ENCODE assay signal across 8 mouse cellular contexts in genomic region chr10:80589127-80589878, GRCm38 (mm10). TPM values are rescaled to one million over a fixed set of nuclear protein-coding genes. Genes with fewer than 3 reads are reported as not detected.
A peak's percentile ranks its signal among the peaks of the same experiment; 100 is the strongest.
DNase-seq lines count a peak whose midpoint lies in the region; ATAC-seq and TF ChIP-seq lines count a peak whose summit lies in the region.

No protein-coding gene starts in this region.

- H3K4me1 ChIP-seq in hindbrain, embryonic 16.5 days (ENCODE audit: control insufficient read depth, insufficient read depth, low read depth, low read length): peaks cover 21% of the 10 kb centered on the region
- peaks cover 18% of the 10 kb centered on the region for H3K4me1 ChIP-seq in midbrain, embryonic 14.5 days (ENCODE audit: control insufficient read depth, insufficient read depth, low read length)

- peak overlapping the region; percentile 94 for H3K4me3 ChIP-seq in gastrocnemius, adult 2 months
- peak overlapping the region; percentile 92 for H3K4me3 ChIP-seq in hindbrain, embryonic 16.5 days (ENCODE audit: low read length)
- peak overlapping the region; percentile 94 for H3K4me3 ChIP-seq in midbrain, embryonic 14.5 days (replicated peaks; ENCODE audit: low read depth, low read length)

- no peak for DNase-seq in gastrocnemius, adult 2 months
- no peak for DNase-seq in gastrocnemius, postnatal 10 days
- peak; percentile 41 for DNase-seq in thymus, postnatal 14 days
- DNase-seq in thymus, adult 18-20 months: no peak
- DNase-seq in midbrain, embryonic 14.5 days: no peak
- no peak for DNase-seq in left cerebral cortex, postnatal 4 days

- no peak for TF ChIP-seq CTCF in gastrocnemius, adult 2 months (IDR thresholded peaks at IDR 0.05)

- peak overlapping the region; percentile 90 for H3K27ac ChIP-seq in gastrocnemius, adult 2 months
- H3K27ac ChIP-seq in hindbrain, embryonic 16.5 days (ENCODE audit: low read depth, low read length): peak overlapping the region; percentile 75
- H3K27ac ChIP-seq in midbrain, embryonic 14.5 days (replicated peaks; ENCODE audit: low read depth, low read length): 0 out of 2 replicates have a peak overlapping the region, but pooled peaks have one; percentile 71

- ATAC-seq in hindbrain, embryonic 16.5 days: no peak
- no peak for ATAC-seq in midbrain, embryonic 14.5 days (ENCODE audit: low FRiP score, low TSS enrichment)
- no peak for ATAC-seq in monocyte, adult 5-6 weeks (replicated peaks; ENCODE audit: insufficient number of reproducible peaks, low FRiP score, low TSS enrichment, poor library complexity, severe bottlenecking)

- no peaks in the 10 kb centered on the region for H3K36me3 ChIP-seq in hindbrain, embryonic 16.5 days (ENCODE audit: control insufficient read depth, insufficient read depth, low read length)
- peaks cover 17% of the 10 kb centered on the region for H3K36me3 ChIP-seq in midbrain, embryonic 14.5 days (ENCODE audit: control insufficient read depth, insufficient read depth, low read length)

- WGBS in hindbrain, embryonic 16.5 days: 20% methylated on average over 12 of the region's 12 CpGs
- 20% methylated on average over 12 of the region's 12 CpGs for WGBS in midbrain, embryonic 14.5 days

- H3K27me3 ChIP-seq in hindbrain, embryonic 16.5 days (replicated peaks; ENCODE audit: control insufficient read depth, insufficient read depth, low read length): no peaks in the 10 kb centered on the region
- H3K27me3 ChIP-seq in midbrain, embryonic 14.5 days (ENCODE audit: control insufficient read depth, insufficient read depth, low read length): no peaks in the 10 kb centered on the region

- peak overlapping the region; percentile 94 for H3K4me2 ChIP-seq in hindbrain, embryonic 16.5 days (ENCODE audit: low read length)
- peak overlapping the region; percentile 99 for H3K4me2 ChIP-seq in midbrain, embryonic 14.5 days (ENCODE audit: low read length)

- no peaks in the 10 kb centered on the region for H3K9me3 ChIP-seq in hindbrain, embryonic 16.5 days (ENCODE audit: control insufficient read depth, low read length)
- no peaks in the 10 kb centered on the region for H3K9me3 ChIP-seq in midbrain, embryonic 14.5 days (ENCODE audit: control insufficient read depth, low read length)

- intact Hi-C loops in gastrocnemius, adult 2 months (cut with DNase I): no loop called here
- intact Hi-C loops in left cerebral cortex, postnatal 4 days (cut with DNase I): no loop called here

- peak overlapping the region; percentile 92 for H3K9ac ChIP-seq in hindbrain, embryonic 16.5 days (ENCODE audit: low read depth, low read length)
- peak overlapping the region; percentile 89 for H3K9ac ChIP-seq in midbrain, embryonic 14.5 days (replicated peaks; ENCODE audit: low read length)

RNA-seq across cellular contexts. Expression of gene Abhd17a, which starts 0.8 kb away (rescaled TPM):
- 10 to 100 TPM; 60.6 to 61.7 TPM for total RNA-seq in gastrocnemius, adult 2 months (2021)
- total RNA-seq in gastrocnemius, postnatal 10 days (2021): 10 to 100 TPM; 69.6 to 73.3 TPM
- polyA plus RNA-seq in hindbrain, embryonic 16.5 days (2015; fragmentation: Nextera tagmentation; extraction: Ambion mirVana): 127 and 130 TPM in 2 replicates
- 128 and 151 TPM in 2 replicates for polyA plus RNA-seq in midbrain, embryonic 14.5 days (2014; fragmentation: Nextera tagmentation; extraction: Ambion mirVana)
- total RNA-seq in left cerebral cortex, postnatal 4 days (2021): 100 to 1,000 TPM; 131 to 133 TPM
- 15.2 to 20.8 TPM (median 17.0 TPM) in 3 replicates for total RNA-seq in monocyte, adult 5-6 weeks (2017)

RNA-seq across cellular contexts. Expression of gene Klf16, which starts 12.2 kb away (rescaled TPM):
- 1 to 10 TPM in 1 of 2 experiments, under 1 TPM in 1; 0.92 to 1.9 TPM for total RNA-seq in gastrocnemius, adult 2 months (2021)
- 1 to 10 TPM; 3.5 to 5.8 TPM for total RNA-seq in gastrocnemius, postnatal 10 days (2021)
- polyA plus RNA-seq in hindbrain, embryonic 16.5 days (2015; fragmentation: Nextera tagmentation; extraction: Ambion mirVana): 5.1 and 5.8 TPM in 2 replicates
- 4.9 and 5.0 TPM in 2 replicates for polyA plus RNA-seq in midbrain, embryonic 14.5 days (2014; fragmentation: Nextera tagmentation; extraction: Ambion mirVana)
- 10 to 100 TPM; 34.1 to 35.5 TPM for total RNA-seq in left cerebral cortex, postnatal 4 days (2021)
- 5.1 to 8.5 TPM (median 8.2 TPM) in 3 replicates for total RNA-seq in monocyte, adult 5-6 weeks (2017)

RNA-seq across cellular contexts. Expression of gene Scamp4, which starts 13.4 kb away (rescaled TPM):
- 10 to 100 TPM; 17.0 to 17.5 TPM for total RNA-seq in gastrocnemius, adult 2 months (2021)
- 10 to 100 TPM; 18.4 to 23.9 TPM for total RNA-seq in gastrocnemius, postnatal 10 days (2021)
- 73.6 and 80.8 TPM in 2 replicates for polyA plus RNA-seq in hindbrain, embryonic 16.5 days (2015; fragmentation: Nextera tagmentation; extraction: Ambion mirVana)
- 62.1 and 67.6 TPM in 2 replicates for polyA plus RNA-seq in midbrain, embryonic 14.5 days (2014; fragmentation: Nextera tagmentation; extraction: Ambion mirVana)
- total RNA-seq in left cerebral cortex, postnatal 4 days (2021): 10 to 100 TPM; 30.9 to 34.5 TPM
- total RNA-seq in monocyte, adult 5-6 weeks (2017): 6.0 to 11.2 TPM (median 7.9 TPM) in 3 replicates

RNA-seq across cellular contexts. Expression of gene Adat3, which starts 13.4 kb away (rescaled TPM):
- under 1 TPM; 0.48 to 0.89 TPM for total RNA-seq in gastrocnemius, adult 2 months (2021)
- total RNA-seq in gastrocnemius, postnatal 10 days (2021): 1 to 10 TPM in 1 of 2 experiments, under 1 TPM in 1; 0.99 to 1.3 TPM
- 5.2 and 6.4 TPM in 2 replicates for polyA plus RNA-seq in hindbrain, embryonic 16.5 days (2015; fragmentation: Nextera tagmentation; extraction: Ambion mirVana)
- 4.9 and 5.0 TPM in 2 replicates for polyA plus RNA-seq in midbrain, embryonic 14.5 days (2014; fragmentation: Nextera tagmentation; extraction: Ambion mirVana)
- total RNA-seq in left cerebral cortex, postnatal 4 days (2021): 1 to 10 TPM; 2.9 to 3.6 TPM
- 1.8 TPM in 1 of 3 replicates, not detected in the others for total RNA-seq in monocyte, adult 5-6 weeks (2017)

RNA-seq across cellular contexts. Expression of gene Gm49322, which starts 16.5 kb away (rescaled TPM):
- total RNA-seq in gastrocnemius, adult 2 months (2021): under 1 TPM; 0.28 to 0.38 TPM
- total RNA-seq in gastrocnemius, postnatal 10 days (2021): 1 to 10 TPM in 1 of 2 experiments, under 1 TPM in 1; 0.45 to 1.2 TPM
- 2.3 and 3.1 TPM in 2 replicates for polyA plus RNA-seq in hindbrain, embryonic 16.5 days (2015; fragmentation: Nextera tagmentation; extraction: Ambion mirVana)
- 2.5 and 2.6 TPM in 2 replicates for polyA plus RNA-seq in midbrain, embryonic 14.5 days (2014; fragmentation: Nextera tagmentation; extraction: Ambion mirVana)
- 1 to 10 TPM; 3.7 to 4.8 TPM for total RNA-seq in left cerebral cortex, postnatal 4 days (2021)
- total RNA-seq in monocyte, adult 5-6 weeks (2017): 0.78 to 1.0 TPM in 2 of 3 replicates, not detected in the other
